Mouse (Mus musculus) urinary bladder, postnatal 4 days (tissue): ENCODE measurements around the gene Top1.
"Not testable (repeated sequence)": the region's sequence is repeated elsewhere in the genome, so short reads cannot be mapped to it uniquely, and the experiment has no call there.

ENCODE experiments used
- DNase-seq, 2 experiments: peaks; one replicate each; pipeline ENCODE4 v3.0.0; 2021 to 2022; ENCODE audit warnings: low spot score in 2 of 2

Gene Top1

GRCm38 (mm10) chr2:160630872-160631597 is 14.7 kb upstream of the Top1 start:
- DNase-seq: peak in 1 of 2 experiments; percentile 43

GRCm38 (mm10) chr2:160639911-160640717 is 5.6 kb upstream of the Top1 start:
- no peak for DNase-seq

- no peak for DNase-seq
Measured at GRCm38 (mm10) chr2:160641176-160641575, 4.5 kb upstream of the Top1 start.

- peak in 1 of 2 experiments; percentile 33 for DNase-seq
Measured at GRCm38 (mm10) chr2:160646144-160646844, 606 bp downstream of the Top1 start.

GRCm38 (mm10) chr2:160646845-160647178 is 1.1 kb downstream of the Top1 start:
- DNase-seq: no peak

GRCm38 (mm10) chr2:160648097-160648496 is 2.4 kb downstream of the Top1 start:
- no peak for DNase-seq

- DNase-seq: no peak
Measured at GRCm38 (mm10) chr2:160649072-160649471, 3.4 kb downstream of the Top1 start.

GRCm38 (mm10) chr2:160651165-160651564 is 5.5 kb downstream of the Top1 start:
- DNase-seq: no peak

GRCm38 (mm10) chr2:160653218-160653617 is 7.5 kb downstream of the Top1 start:
- DNase-seq: no peak

GRCm38 (mm10) chr2:160655561-160655960 is 9.9 kb downstream of the Top1 start:
- no peak for DNase-seq

- no peak for DNase-seq
Measured at GRCm38 (mm10) chr2:160656234-160656633, 10.5 kb downstream of the Top1 start.

- no peak for DNase-seq
Measured at GRCm38 (mm10) chr2:160657801-160658442, 12.2 kb downstream of the Top1 start.

- DNase-seq: no peak
Measured at GRCm38 (mm10) chr2:160658811-160659210, 13.1 kb downstream of the Top1 start.

- DNase-seq: no peak
Measured at GRCm38 (mm10) chr2:160664421-160664820, 18.7 kb downstream of the Top1 start.

- not testable (repeated sequence) for DNase-seq
Measured at GRCm38 (mm10) chr2:160664986-160665385, 19.3 kb downstream of the Top1 start.

- no peak for DNase-seq
Measured at GRCm38 (mm10) chr2:160667259-160667658, 21.6 kb downstream of the Top1 start.

- no peak for DNase-seq
Measured at GRCm38 (mm10) chr2:160700271-160700670, 54.6 kb downstream of the Top1 start.

- DNase-seq: no peak
Measured at GRCm38 (mm10) chr2:160701603-160702002, 55.9 kb downstream of the Top1 start.

- DNase-seq: no peak
Measured at GRCm38 (mm10) chr2:160702824-160703223, 57.1 kb downstream of the Top1 start.

- no peak for DNase-seq
Measured at GRCm38 (mm10) chr2:160707673-160708072, 62.0 kb downstream of the Top1 start.

- no peak for DNase-seq
Measured at GRCm38 (mm10) chr2:160715463-160716030, 69.9 kb downstream of the Top1 start.

- DNase-seq: no peak
Measured at GRCm38 (mm10) chr2:160717269-160717668, 71.6 kb downstream of the Top1 start.
